Mouse (Mus musculus) kidney, embryonic 16.5 days (tissue): ENCODE data around the gene Dock7. TPM values are rescaled to one million over a fixed set of nuclear protein-coding genes. Genes with fewer than 3 reads are reported as not detected.
"Not testable (repeated sequence)": the region's sequence is repeated elsewhere in the genome, so short reads cannot be mapped to it uniquely, and the experiment has no call there.

Experiments used
- ATAC-seq: fragments of 200-750 bp; cut with Nextera tagmentation; 2 replicates; pipeline ENCODE4 v1.8.0; 2017; ENCODE audit warnings: moderate TSS enrichment; ENCODE audit not compliant: low FRiP score, low TSS enrichment
- H3K27ac ChIP-seq: fragments of 300-500 bp; sonication (generic); 2 replicates; pipeline ENCODE4 v1.5.1; 2014; ENCODE audit warnings: low read length
- H3K27me3 ChIP-seq: fragments of 300-500 bp; sonication (generic); 2 replicates; pipeline ENCODE4 v1.6.1; 2014; ENCODE audit warnings: low read length, control low read depth, mixed read lengths; ENCODE audit not compliant: insufficient read depth
- H3K36me3 ChIP-seq: fragments of 300-500 bp; sonication (generic); 2 replicates; pipeline ENCODE4 v1.6.1; 2014; ENCODE audit warnings: low read length, control low read depth, mixed read lengths; ENCODE audit not compliant: insufficient read depth
- H3K4me1 ChIP-seq: fragments of 300-500 bp; sonication (generic); 2 replicates; pipeline ENCODE4 v1.6.1; 2014; ENCODE audit warnings: low read length, control low read depth, mixed read lengths; ENCODE audit not compliant: insufficient read depth
- H3K4me2 ChIP-seq: fragments of 300-500 bp; sonication (generic); replicated peaks from 2 replicates; pipeline ENCODE4 v1.6.1; 2014; ENCODE audit warnings: low read depth, low read length
- H3K4me3 ChIP-seq: fragments of 300-500 bp; sonication (generic); 2 replicates; pipeline ENCODE4 v1.5.1; 2014; ENCODE audit warnings: mild to moderate bottlenecking, low read length
- H3K9ac ChIP-seq: fragments of 300-500 bp; sonication (generic); replicated peaks from 2 replicates; pipeline ENCODE4 v1.6.1; 2014; ENCODE audit warnings: low read length
- H3K9me3 ChIP-seq: fragments of 300-500 bp; sonication (generic); 2 replicates; pipeline ENCODE4 v1.6.1; 2016; ENCODE audit warnings: low read length, control low read depth
- WGBS: fragments of 180-500 bp; shearing (Covaris S2); extraction: QIAGEN DNeasy Blood & Tissue Kit; methylation state at CpG from one replicate; pipeline ENCODE4 v1.1.7; 2014; 5-methylcytosine and 5-hydroxymethylcytosine counted together
- polyA plus RNA-seq: library from polyadenylated mRNA; unstranded; fragments of >200 nt; fragmentation: Nextera tagmentation; extraction: Ambion mirVana; gene quantifications from 2 replicates; pipeline ENCODE4 v1.2.1, GENCODE M21; 2015

Gene Dock7
- polyA plus RNA-seq, 1 experiment from 2014 or later = 50.3 TPM

DNA sequence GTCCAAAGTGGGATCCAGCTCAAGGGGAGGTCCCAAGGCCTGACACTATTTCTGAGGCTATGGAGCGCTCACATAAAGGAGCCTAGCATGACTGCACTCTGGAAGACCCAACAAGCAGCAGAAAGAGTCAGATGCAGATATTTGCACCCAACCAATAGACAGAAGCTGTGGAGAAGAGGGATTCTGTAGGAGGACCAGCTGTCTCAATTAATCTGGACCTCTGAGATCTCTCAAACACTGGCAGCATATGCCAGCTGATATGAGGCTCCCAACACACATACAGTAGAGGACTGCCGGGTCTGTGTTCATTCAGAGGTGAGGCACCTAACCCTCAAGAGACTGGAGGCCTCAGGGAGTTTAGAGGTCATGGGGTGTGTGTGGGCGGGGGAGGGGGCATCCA lies 140.7 kb downstream of the Dock7 start:
- not testable (repeated sequence) for H3K27me3 ChIP-seq, H3K4me1 ChIP-seq, H3K9me3 ChIP-seq, ATAC-seq, H3K9ac ChIP-seq, H3K27ac ChIP-seq, H3K4me3 ChIP-seq, H3K4me2 ChIP-seq
- WGBS = 73% methylated on average over 3 of the region's 3 CpGs
- peaks cover 23% of the 10 kb centered on the region for H3K36me3 ChIP-seq

GRCm38 (mm10) chr4:98978693-98979092 lies 142.0 kb downstream of the Dock7 start:
- no peak overlapping the region for H3K27ac ChIP-seq
- H3K4me3 ChIP-seq = no peak overlapping the region
- peaks cover 18% of the 10 kb centered on the region for H3K36me3 ChIP-seq
- WGBS = 84% methylated on average over 2 of the region's 2 CpGs
- H3K9ac ChIP-seq = no peak overlapping the region
- H3K4me2 ChIP-seq = no peak overlapping the region
- no peaks in the 10 kb centered on the region for H3K27me3 ChIP-seq
- ATAC-seq = no peak
- H3K4me1 ChIP-seq = no peaks in the 10 kb centered on the region
- no peaks in the 10 kb centered on the region for H3K9me3 ChIP-seq

DNA sequence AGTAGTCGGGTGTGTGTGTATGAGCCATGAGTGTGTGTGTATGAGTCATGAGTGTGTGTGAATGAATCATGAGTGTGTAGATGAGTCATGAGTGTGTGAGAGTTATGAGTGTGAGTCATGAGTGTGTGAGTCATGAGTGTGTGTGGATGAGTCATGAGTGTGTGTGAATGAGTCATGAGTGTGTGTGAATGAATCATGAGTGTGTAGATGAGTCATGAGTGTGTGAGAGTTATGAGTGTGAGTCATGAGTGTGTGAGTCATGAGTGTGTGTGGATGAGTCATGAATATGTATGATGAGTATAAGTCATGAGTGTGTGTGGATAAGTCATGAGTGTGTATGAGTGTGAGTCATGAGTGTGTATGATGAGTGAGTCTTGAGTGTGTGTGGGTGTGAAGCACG lies 142.4 kb downstream of the Dock7 start:
- H3K4me2 ChIP-seq, H3K27me3 ChIP-seq, H3K27ac ChIP-seq, ATAC-seq, H3K9me3 ChIP-seq, H3K4me1 ChIP-seq, H3K9ac ChIP-seq, H3K4me3 ChIP-seq: not testable (repeated sequence)
- WGBS = 93% methylated on average over 2 of the region's 2 CpGs
- peaks cover 22% of the 10 kb centered on the region for H3K36me3 ChIP-seq

DNA sequence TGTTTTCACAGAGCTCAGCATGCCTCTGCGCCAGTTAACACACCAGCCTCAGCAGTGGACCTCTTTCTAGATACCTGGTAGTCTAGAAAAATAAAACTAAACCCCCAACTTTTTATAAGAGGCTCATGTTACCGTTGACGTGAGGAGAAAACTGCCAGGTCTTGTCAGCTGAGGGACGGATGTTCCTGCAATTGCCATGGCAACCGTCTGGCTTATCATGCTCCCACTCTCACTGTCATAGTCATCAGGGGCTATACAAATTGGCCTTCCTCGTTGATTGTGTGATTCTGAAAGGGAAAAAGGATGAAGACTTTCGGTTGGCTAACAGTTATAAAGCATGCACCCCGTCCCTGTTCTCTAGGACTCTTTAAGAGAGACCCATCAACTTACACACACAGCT lies 145.0 kb downstream of the Dock7 start:
- Histone ChIP-seq H3K27ac (no peak overlapping the region), H3K9ac (no peak overlapping the region), H3K4me3 (no peak overlapping the region), H3K9me3 (no peaks in the 10 kb centered on the region), H3K4me2 (no peak overlapping the region), H3K4me1 (no peaks in the 10 kb centered on the region), H3K36me3 (peaks cover 33% of the 10 kb centered on the region), H3K27me3 (no peaks in the 10 kb centered on the region)
- 65% methylated on average over 8 of the region's 8 CpGs for WGBS
- ATAC-seq = no peak

GRCm38 (mm10) chr4:98969946-98970345 lies 150.8 kb downstream of the Dock7 start:
- H3K4me2 ChIP-seq = no peak overlapping the region
- peaks cover 46% of the 10 kb centered on the region for H3K36me3 ChIP-seq
- H3K9me3 ChIP-seq = no peaks in the 10 kb centered on the region
- H3K27me3 ChIP-seq = no peaks in the 10 kb centered on the region
- no peak overlapping the region for H3K27ac ChIP-seq
- ATAC-seq = no peak
- no peaks in the 10 kb centered on the region for H3K4me1 ChIP-seq
- no peak overlapping the region for H3K4me3 ChIP-seq
- WGBS = 82% methylated on average over 3 of the region's 3 CpGs
- no peak overlapping the region for H3K9ac ChIP-seq

- H3K4me2 ChIP-seq = no peak overlapping the region
- no peak overlapping the region for H3K4me3 ChIP-seq
- no peaks in the 10 kb centered on the region for H3K4me1 ChIP-seq
- H3K36me3 ChIP-seq = peaks cover 40% of the 10 kb centered on the region
- H3K9me3 ChIP-seq = no peaks in the 10 kb centered on the region
- no peaks in the 10 kb centered on the region for H3K27me3 ChIP-seq
- no peak overlapping the region for H3K9ac ChIP-seq
- WGBS = 85% methylated on average over 3 of the region's 3 CpGs
- no peak overlapping the region for H3K27ac ChIP-seq
- peak; percentile 85 for ATAC-seq
Measured at GRCm38 (mm10) chr4:98960243-98960642, 160.5 kb downstream of the Dock7 start.

- H3K36me3 ChIP-seq = peaks cover 32% of the 10 kb centered on the region
- 91% methylated on average over 8 of the region's 8 CpGs for WGBS
- H3K9ac ChIP-seq = no peak overlapping the region
- no peaks in the 10 kb centered on the region for H3K9me3 ChIP-seq
- H3K4me3 ChIP-seq = no peak overlapping the region
- H3K27me3 ChIP-seq = no peaks in the 10 kb centered on the region
- H3K27ac ChIP-seq = no peak overlapping the region
- ATAC-seq = no peak
- H3K4me1 ChIP-seq = no peaks in the 10 kb centered on the region
- H3K4me2 ChIP-seq = no peak overlapping the region
Measured at GRCm38 (mm10) chr4:98955986-98956385, 164.7 kb downstream of the Dock7 start.

- H3K36me3 ChIP-seq = peaks cover 5% of the 10 kb centered on the region; the same call in 1 of the 2 replicates
- H3K9ac ChIP-seq = no peak overlapping the region
- no peaks in the 10 kb centered on the region for H3K9me3 ChIP-seq
- H3K4me1 ChIP-seq = no peaks in the 10 kb centered on the region
- no peak overlapping the region for H3K4me2 ChIP-seq
- no peaks in the 10 kb centered on the region for H3K27me3 ChIP-seq
- H3K4me3 ChIP-seq = no peak overlapping the region
- no peak for ATAC-seq
- no peak overlapping the region for H3K27ac ChIP-seq
Measured at GRCm38 (mm10) chr4:98950563-98950962, 170.2 kb downstream of the Dock7 start.

GRCm38 (mm10) chr4:98938210-98938609 lies 182.5 kb downstream of the Dock7 start:
- H3K36me3 ChIP-seq = peaks cover 46% of the 10 kb centered on the region
- not testable (repeated sequence) for ATAC-seq, H3K9ac ChIP-seq, H3K4me1 ChIP-seq, H3K27ac ChIP-seq, H3K4me2 ChIP-seq, H3K9me3 ChIP-seq, H3K27me3 ChIP-seq, H3K4me3 ChIP-seq
- WGBS = 89% methylated on average over 6 of the region's 6 CpGs

DNA sequence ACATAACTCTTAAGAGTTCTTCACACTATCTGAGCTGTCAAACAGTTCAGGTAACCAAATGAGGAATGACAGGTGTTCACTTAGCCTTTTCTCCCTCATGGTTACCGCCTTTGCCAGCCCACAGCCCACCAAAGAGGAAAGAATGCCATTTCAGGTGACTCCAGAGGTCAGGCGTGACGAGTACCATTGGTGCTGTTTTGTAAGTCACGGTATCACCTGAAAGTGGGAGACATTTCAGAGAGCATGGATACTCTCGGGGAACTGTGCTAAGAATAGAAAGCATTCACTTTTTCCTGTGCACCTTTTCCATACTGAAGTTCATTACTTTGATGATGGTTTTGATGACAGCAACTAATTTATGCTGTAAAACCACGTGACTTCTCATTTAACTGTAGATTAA lies 184.7 kb downstream of the Dock7 start:
- H3K27ac ChIP-seq = no peak overlapping the region
- 83% methylated on average over 6 of the region's 6 CpGs for WGBS
- no peak for ATAC-seq

More for the DNA sequence above, 184.7 kb downstream of the Dock7 start:
- H3K4me3 ChIP-seq = no peak overlapping the region
- H3K9ac ChIP-seq = no peak overlapping the region
- H3K36me3 ChIP-seq = peaks cover 46% of the 10 kb centered on the region
- H3K4me2 ChIP-seq = no peak overlapping the region
- H3K9me3 ChIP-seq = no peaks in the 10 kb centered on the region
- H3K4me1 ChIP-seq = no peaks in the 10 kb centered on the region
- no peaks in the 10 kb centered on the region for H3K27me3 ChIP-seq
